Mouse (Mus musculus) brown adipose tissue, adult 24 weeks (tissue): Measurements from ENCODE around the gene Smarcc2. TPM values are rescaled to one million over a fixed set of nuclear protein-coding genes. Genes with fewer than 3 reads are reported as not detected.

ENCODE experiments used
- H3K27ac ChIP-seq: fragments of 200-500 bp; replicated peaks from 2 replicates; pipeline ENCODE4 v1.5.1; 2012; ENCODE audit warnings: low read depth, mild to moderate bottlenecking, low read length
- H3K4me1 ChIP-seq: fragments of 200-500 bp; 2 replicates; pipeline ENCODE4 v1.6.1; 2012; ENCODE audit warnings: low read length, mixed read lengths; ENCODE audit not compliant: control insufficient read depth, insufficient read depth, insufficient read length
- H3K4me3 ChIP-seq: fragments of 200-500 bp; 2 replicates; pipeline ENCODE4 v1.5.1; 2012; ENCODE audit warnings: low read depth, mild to moderate bottlenecking, low read length, moderate library complexity; ENCODE audit not compliant: insufficient read depth
- polyA plus RNA-seq: library from polyadenylated mRNA; stranded (reverse); fragments of >200 nt; gene quantifications from 2 replicates; pipeline ENCODE4 v1.2.4, GENCODE M21; 2012; ENCODE audit not compliant: missing spikeins, insufficient read depth, insufficient read length

Gene Smarcc2
- polyA plus RNA-seq, 1 experiment = 94.7 TPM

DNA sequence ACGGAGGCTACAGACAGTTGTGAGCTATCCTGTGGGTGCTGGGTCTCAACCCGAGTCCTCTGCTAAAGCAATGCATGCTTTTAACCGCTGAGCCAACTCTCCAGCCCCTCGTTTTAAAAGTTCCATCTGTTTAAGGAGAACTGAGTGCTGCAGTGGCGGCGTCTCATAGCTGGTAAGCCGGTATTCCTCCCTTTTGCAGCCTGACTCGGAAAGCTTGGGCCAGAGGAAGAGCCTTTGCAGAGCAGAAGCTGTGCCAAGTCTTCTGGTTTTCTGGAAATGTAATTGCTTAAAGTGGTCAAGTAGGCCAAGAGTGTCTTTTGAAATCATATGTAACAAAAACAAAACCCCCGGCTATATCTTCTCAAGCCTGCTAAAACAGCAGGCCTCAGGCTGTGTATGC lies 49.2 kb downstream of the Smarcc2 start:
- H3K4me1 ChIP-seq = peaks cover 7% of the 10 kb centered on the region
- H3K4me3 ChIP-seq = no peak overlapping the region
- peak overlapping the region; percentile 45 for H3K27ac ChIP-seq

DNA sequence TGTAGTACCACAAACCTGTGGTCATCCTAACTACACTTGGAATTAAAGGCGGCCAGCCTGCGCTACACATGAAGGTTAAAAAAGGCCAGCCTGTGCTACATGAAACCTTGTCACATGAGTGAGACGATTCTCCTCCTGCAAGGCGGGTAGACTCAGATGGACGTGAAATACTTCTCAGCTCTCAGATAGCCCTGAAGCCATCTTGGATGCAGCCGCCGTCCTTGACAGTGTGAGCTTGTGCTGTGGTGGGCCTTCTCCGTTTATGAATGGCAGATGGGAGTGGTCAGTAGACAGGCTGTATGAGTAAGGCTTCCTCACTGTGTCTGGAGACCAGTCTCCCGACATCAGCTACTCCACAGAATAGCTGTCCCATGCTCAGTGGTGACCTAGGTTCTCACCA lies 50.2 kb downstream of the Smarcc2 start:
- peak overlapping the region; percentile 48 for H3K27ac ChIP-seq
- peaks cover 4% of the 10 kb centered on the region for H3K4me1 ChIP-seq
- H3K4me3 ChIP-seq = no peak overlapping the region

GRCm38 (mm10) chr10:128509831-128510230 lies 50.8 kb downstream of the Smarcc2 start:
- Histone ChIP-seq H3K27ac (peak overlapping the region; percentile 48; the same call in 1 of the 2 replicates), H3K4me3 (no peak overlapping the region), H3K4me1 (no peaks in the 10 kb centered on the region)

- no peaks in the 10 kb centered on the region for H3K4me1 ChIP-seq
- H3K4me3 ChIP-seq = no peak overlapping the region
- peak overlapping the region; percentile 48; the same call in 1 of the 2 replicates for H3K27ac ChIP-seq
These were observed 51.3 kb downstream of the Smarcc2 start for GRCm38 (mm10) chr10:128510301-128510700.

- H3K27ac ChIP-seq = no peak overlapping the region
- H3K4me1 ChIP-seq = no peaks in the 10 kb centered on the region
- no peak overlapping the region for H3K4me3 ChIP-seq
These were observed 52.1 kb downstream of the Smarcc2 start for GRCm38 (mm10) chr10:128511189-128511588.

DNA sequence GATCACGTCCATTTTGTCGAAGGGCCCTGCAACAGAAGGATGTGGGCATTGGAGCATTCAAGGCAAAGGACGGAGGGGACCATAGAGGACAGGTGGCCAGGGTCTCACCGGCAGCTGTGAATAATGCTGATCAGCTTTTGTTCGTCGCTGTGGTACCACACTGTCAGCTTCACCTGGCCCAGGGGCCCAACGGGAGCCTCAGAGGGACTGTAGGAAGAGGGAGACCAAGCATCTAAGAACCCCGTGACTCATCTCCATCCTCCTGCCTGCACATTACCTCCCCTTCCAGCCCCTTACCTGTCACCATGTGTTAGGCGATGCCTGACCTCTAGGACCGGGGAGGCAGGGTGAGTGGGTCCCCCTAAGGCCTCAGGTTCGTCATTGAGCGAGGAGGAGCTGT lies 52.7 kb downstream of the Smarcc2 start:
- no peak overlapping the region for H3K27ac ChIP-seq
- H3K4me1 ChIP-seq = no peaks in the 10 kb centered on the region
- no peak overlapping the region for H3K4me3 ChIP-seq

DNA sequence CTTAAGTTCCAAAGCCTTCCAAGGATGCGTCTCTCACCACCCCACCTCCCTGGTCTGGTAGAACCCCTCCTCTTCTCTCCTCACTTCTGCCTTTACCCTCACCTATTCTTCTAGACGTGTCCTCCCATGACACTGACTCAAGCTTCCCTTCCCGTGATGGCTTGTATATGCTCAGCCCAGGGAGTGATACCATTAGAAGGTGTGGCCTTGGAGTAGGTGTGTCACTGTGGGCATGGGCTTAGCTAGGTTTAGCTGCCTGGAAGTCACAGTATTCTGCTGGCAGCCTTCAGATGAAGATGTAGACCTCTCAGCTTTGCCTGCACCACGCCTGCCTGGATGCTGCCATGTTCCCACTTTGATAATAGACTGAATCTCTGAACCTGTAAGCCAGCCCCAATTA lies 56.0 kb downstream of the Smarcc2 start:
- Histone ChIP-seq H3K4me1 (no peaks in the 10 kb centered on the region), H3K4me3 (no peak overlapping the region), H3K27ac (no peak overlapping the region)

DNA sequence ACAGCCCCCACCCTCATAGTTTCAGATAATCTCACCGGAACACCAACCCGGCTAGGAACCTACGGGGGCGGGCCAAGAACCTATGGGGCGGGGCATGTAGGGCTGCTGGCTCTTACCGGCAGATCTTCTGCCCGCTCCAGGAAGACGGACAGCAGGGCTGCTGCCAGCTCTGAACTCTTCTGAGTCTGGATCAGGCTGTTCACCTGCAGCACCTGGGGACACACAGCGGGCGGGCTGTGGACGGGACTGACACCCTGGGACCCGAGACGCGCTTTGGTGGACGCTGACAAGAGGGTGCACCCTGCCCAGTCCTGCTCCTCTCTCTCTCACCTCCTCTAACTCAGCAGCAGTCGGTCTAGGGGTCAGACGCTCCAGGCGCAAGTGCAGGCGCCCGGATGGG lies 57.0 kb downstream of the Smarcc2 start:
- Histone ChIP-seq H3K4me1 (no peaks in the 10 kb centered on the region), H3K27ac (no peak overlapping the region), H3K4me3 (no peak overlapping the region)

- H3K4me1 ChIP-seq = no peaks in the 10 kb centered on the region
- no peak overlapping the region for H3K27ac ChIP-seq
- no peak overlapping the region for H3K4me3 ChIP-seq
These were observed 57.6 kb downstream of the Smarcc2 start for GRCm38 (mm10) chr10:128516677-128517076.

DNA sequence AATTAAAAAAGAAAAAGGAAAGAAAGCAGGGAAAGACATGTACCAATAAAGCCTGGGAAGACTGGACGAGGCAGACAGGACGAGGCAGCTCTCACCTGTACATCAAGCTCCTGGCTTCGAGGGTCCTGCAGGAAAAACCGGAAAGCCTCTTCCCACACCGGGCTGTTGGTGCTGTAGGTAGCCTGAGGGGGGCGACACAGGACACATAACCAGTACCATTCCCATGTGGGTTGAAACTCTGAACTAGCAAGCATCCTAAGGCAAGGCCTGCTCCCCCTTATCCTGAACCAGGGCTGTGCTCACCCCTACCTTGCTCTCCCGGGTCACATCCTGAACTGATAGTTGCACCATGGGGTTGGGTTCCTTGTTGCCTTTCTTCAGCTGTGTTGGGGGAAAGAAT lies 59.8 kb downstream of the Smarcc2 start:
- Histone ChIP-seq H3K27ac (no peak overlapping the region), H3K4me3 (no peak overlapping the region), H3K4me1 (no peaks in the 10 kb centered on the region)

- no peaks in the 10 kb centered on the region for H3K4me1 ChIP-seq
- H3K4me3 ChIP-seq = no peak overlapping the region
- no peak overlapping the region for H3K27ac ChIP-seq
These were observed 61.5 kb downstream of the Smarcc2 start for GRCm38 (mm10) chr10:128520591-128520990.

GRCm38 (mm10) chr10:128522351-128522750 lies 63.3 kb downstream of the Smarcc2 start:
- Histone ChIP-seq H3K4me1 (no peaks in the 10 kb centered on the region), H3K27ac (no peak overlapping the region), H3K4me3 (no peak overlapping the region)

DNA sequence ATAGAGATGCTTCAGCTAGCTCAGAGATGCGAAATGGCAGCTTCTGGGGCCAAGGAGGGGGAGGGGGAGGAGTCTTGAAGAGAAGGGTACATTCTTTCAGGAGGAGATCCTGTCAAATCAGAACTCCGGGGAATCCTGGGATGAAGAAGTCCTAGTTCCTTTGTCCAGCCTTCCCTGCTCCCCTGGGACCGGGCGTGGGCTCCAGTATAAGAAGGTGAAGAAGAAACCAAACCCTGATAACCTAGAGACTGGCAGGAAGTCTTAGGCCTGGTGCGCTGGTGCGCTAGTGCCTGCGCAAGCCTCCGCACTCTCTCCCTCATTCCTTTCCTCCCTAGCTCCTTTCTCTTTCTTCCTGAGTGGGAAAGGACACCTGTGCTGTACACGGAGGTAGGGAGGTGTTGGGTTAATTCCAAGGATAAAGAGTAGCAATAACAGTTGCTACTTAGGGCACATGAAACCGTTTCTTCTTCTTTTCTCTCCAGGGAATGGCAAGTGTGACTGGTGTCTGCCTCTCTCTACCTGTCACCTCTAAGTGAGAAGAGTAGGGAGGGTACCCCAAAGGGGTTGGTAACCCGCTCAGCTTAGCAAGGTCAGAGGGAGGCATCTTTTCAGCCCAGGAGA lies 65.2 kb downstream of the Smarcc2 start:
- peak overlapping the region; percentile 80 for H3K4me3 ChIP-seq
- peak overlapping the region; percentile 21 for H3K27ac ChIP-seq
- H3K4me1 ChIP-seq = no peaks in the 10 kb centered on the region

GRCm38 (mm10) chr10:128524732-128525662 lies 65.9 kb downstream of the Smarcc2 start:
- Histone ChIP-seq H3K27ac (peak overlapping the region; percentile 21), H3K4me1 (no peaks in the 10 kb centered on the region), H3K4me3 (peak overlapping the region; percentile 80)

DNA sequence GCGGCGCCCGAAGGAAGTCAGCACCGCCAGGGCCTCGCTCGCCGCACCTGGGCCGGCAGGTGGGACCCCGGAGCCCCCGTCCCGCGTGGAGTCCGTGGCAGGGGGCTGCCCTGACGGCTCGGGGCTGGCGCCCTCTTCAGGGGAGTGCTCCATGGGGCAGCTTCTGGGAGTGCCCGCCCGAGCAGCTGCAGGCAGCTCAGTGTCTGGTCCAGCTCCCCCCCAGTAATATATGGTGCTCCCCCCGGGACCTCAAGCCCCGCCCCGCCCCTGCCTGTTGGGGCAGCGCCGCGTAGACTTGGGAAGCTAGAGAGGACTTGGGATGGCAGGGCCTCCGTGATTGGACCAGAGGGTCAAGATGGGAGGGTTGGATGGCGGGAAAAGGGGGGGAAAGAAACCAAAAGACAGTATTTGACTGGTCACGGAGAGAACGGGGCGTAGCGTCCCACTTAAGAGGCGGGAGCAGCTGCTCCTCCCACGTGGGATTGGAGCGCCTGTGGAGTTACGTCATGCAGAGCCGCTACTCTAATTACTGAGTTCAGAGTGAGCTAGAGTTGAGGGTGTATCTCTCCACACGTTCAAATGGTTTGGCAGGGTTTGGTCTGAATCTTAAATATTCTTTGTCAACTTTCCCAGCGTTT lies 66.7 kb downstream of the Smarcc2 start, which contains the start of gene Esyt1:
Esyt1 (minus strand) TSS at position 201 of the 638 bp plus-strand sequence.
- Histone ChIP-seq H3K4me3 (peak within 1 kb of the TSS; percentile 80), H3K27ac (peak within 1 kb of the TSS; percentile 71), H3K4me1 (no peaks in the 10 kb centered on the region)
